Mouse (Mus musculus) stomach, postnatal 0 days (tissue): ENCODE data around the gene Rnf208. TPM values are rescaled to one million over a fixed set of nuclear protein-coding genes. Genes with fewer than 3 reads are reported as not detected.

Experiments
- ATAC-seq: fragments of 200-750 bp; cut with Nextera tagmentation; 2 replicates; pipeline ENCODE4 v1.8.0; 2017; ENCODE audit not compliant: low FRiP score, low TSS enrichment
- DNase-seq: peaks from one replicate; pipeline ENCODE4 v3.0.0-alpha.2; 2016; ENCODE audit warnings: low spot score
- H3K27ac ChIP-seq: fragments of 300-500 bp; sonication (generic); replicated peaks from 2 replicates; pipeline ENCODE4 v1.5.1; 2014; ENCODE audit warnings: mild to moderate bottlenecking, control low read depth
- H3K27me3 ChIP-seq: fragments of 300-500 bp; sonication (generic); 2 replicates; pipeline ENCODE4 v1.6.1; 2014; ENCODE audit warnings: low read length; ENCODE audit not compliant: control insufficient read depth, insufficient read depth
- H3K36me3 ChIP-seq: fragments of 300-500 bp; sonication (generic); 2 replicates; pipeline ENCODE4 v1.6.1; 2014; ENCODE audit warnings: low read length, mixed read lengths; ENCODE audit not compliant: control insufficient read depth, insufficient read depth
- H3K4me1 ChIP-seq: fragments of 300-500 bp; sonication (generic); replicated peaks from 2 replicates; pipeline ENCODE4 v1.6.1; 2014; ENCODE audit warnings: antibody characterized with exemption; ENCODE audit not compliant: control insufficient read depth, insufficient read depth
- H3K4me2 ChIP-seq: fragments of 300-500 bp; sonication (generic); replicated peaks from 2 replicates; pipeline ENCODE4 v1.6.1; 2014; ENCODE audit warnings: low read depth, mild to moderate bottlenecking, control low read depth, moderate library complexity
- H3K4me3 ChIP-seq: fragments of 300-500 bp; sonication (generic); 2 replicates; pipeline ENCODE4 v1.5.1; 2014; ENCODE audit warnings: low read depth, low read length, control low read depth
- H3K9ac ChIP-seq: fragments of 300-500 bp; sonication (generic); 2 replicates; pipeline ENCODE4 v1.6.1; 2014; ENCODE audit warnings: mild to moderate bottlenecking, low read length, control low read depth, mixed read lengths
- H3K9me3 ChIP-seq: fragments of 300-500 bp; sonication (generic); 2 replicates; pipeline ENCODE4 v1.6.1; 2016; ENCODE audit warnings: low read length; ENCODE audit not compliant: control insufficient read depth
- CTCF ChIP-seq: IDR thresholded peaks from 2 replicates; pipeline ENCODE4 v1.5.1; 2016; ENCODE audit warnings: antibody characterized with exemption, low read depth, mild to moderate bottlenecking, moderate library complexity
- EP300 ChIP-seq: optimal IDR thresholded peaks from 2 replicates; pipeline ENCODE3; 2016; ENCODE audit warnings: antibody characterized with exemption
- WGBS: fragments of 180-500 bp; shearing (Covaris S2); extraction: QIAGEN DNeasy Blood & Tissue Kit; methylation state at CpG from one replicate; pipeline ENCODE4 v1.1.7; 2014; 5-methylcytosine and 5-hydroxymethylcytosine counted together
- polyA plus RNA-seq: library from polyadenylated mRNA; unstranded; fragments of >200 nt; fragmentation: Nextera tagmentation; extraction: Ambion mirVana; gene quantifications from 2 replicates; pipeline ENCODE4 v1.2.1, GENCODE M21; 2015

Rnf208 gene
- polyA plus RNA-seq, 1 experiment from 2014 or later, result 26.8 TPM

GRCm38 (mm10) chr2:25293706-25294105 lies 51.7 kb downstream of the Rnf208 start:
- Histone ChIP-seq H3K4me2 (no peak overlapping the region), H3K36me3 (no peaks in the 10 kb centered on the region), H3K4me1 (peaks cover 2% of the 10 kb centered on the region; the same call in 1 of the 2 replicates), H3K9me3 (no peaks in the 10 kb centered on the region), H3K27ac (no peak overlapping the region), H3K9ac (no peak overlapping the region), H3K4me3 (no peak overlapping the region), H3K27me3 (peaks cover 8% of the 10 kb centered on the region; the same call in 1 of the 2 replicates)
- TF ChIP-seq EP300, result no peak
- TF ChIP-seq CTCF, result no peak
- ATAC-seq (no peak), DNase-seq (no peak)
- WGBS, result 69% methylated on average over 9 of the region's 9 CpGs

Other genes with a start within 250 kb of the Rnf208 start
- gene Nsmf, start 187.9 kb upstream of the Rnf208 start, polyA plus RNA-seq, result 23.5 and 30.2 TPM in 2 replicates
- 3.3 TPM in 2 replicates for gene Entpd8, start 162.0 kb upstream of the Rnf208 start, polyA plus RNA-seq
- 4.0 and 4.4 TPM in 2 replicates for gene Noxa1, start 147.1 kb upstream of the Rnf208 start, polyA plus RNA-seq
- gene Nrarp, start 61.5 kb upstream of the Rnf208 start, polyA plus RNA-seq, result 25.3 and 25.6 TPM in 2 replicates
- 13.1 and 13.7 TPM in 2 replicates for gene Tor4a, start 45.4 kb upstream of the Rnf208 start, polyA plus RNA-seq
- 58.6 and 59.1 TPM in 2 replicates for gene Nelfb, start 30.8 kb upstream of the Rnf208 start, polyA plus RNA-seq
- gene Stpg3, start 27.6 kb upstream of the Rnf208 start, polyA plus RNA-seq, result not detected in 2 replicates
- 0.92 TPM in 1 of 2 replicates, not detected in the other for gene Fam166a, start 23.5 kb upstream of the Rnf208 start, polyA plus RNA-seq
- gene Tubb4b, start 17.6 kb upstream of the Rnf208 start, polyA plus RNA-seq, result 475 and 486 TPM in 2 replicates
- gene Slc34a3, start 7.9 kb upstream of the Rnf208 start, polyA plus RNA-seq, result 0.10 and 0.12 TPM in 2 replicates
- 0.51 and 0.91 TPM in 2 replicates for gene Rnf224, start 5.5 kb upstream of the Rnf208 start, polyA plus RNA-seq
- 326 and 355 TPM in 2 replicates for gene Cysrt1, start 197 bp downstream of the Rnf208 start, polyA plus RNA-seq
- 12.8 and 16.6 TPM in 2 replicates for gene AL732309.1, start 4.6 kb downstream of the Rnf208 start, polyA plus RNA-seq
- gene Tmem203, start 13.2 kb downstream of the Rnf208 start, polyA plus RNA-seq, result 38.2 and 39.7 TPM in 2 replicates
- gene Tprn, start 20.4 kb downstream of the Rnf208 start, polyA plus RNA-seq, result 17.4 and 20.3 TPM in 2 replicates
- gene Ssna1, start 30.2 kb downstream of the Rnf208 start, polyA plus RNA-seq, result 149 and 162 TPM in 2 replicates
- 57.5 and 59.6 TPM in 2 replicates for gene Anapc2, start 30.2 kb downstream of the Rnf208 start, polyA plus RNA-seq
- not detected in 2 replicates for gene Tmem210, start 45.9 kb downstream of the Rnf208 start, polyA plus RNA-seq
- 34.9 and 42.1 TPM in 2 replicates for gene Lrrc26, start 47.7 kb downstream of the Rnf208 start, polyA plus RNA-seq
- 1.3 TPM in 2 replicates for gene Grin1, start 76.9 kb downstream of the Rnf208 start, polyA plus RNA-seq
- 29.2 and 29.9 TPM in 2 replicates for gene Man1b1, start 90.1 kb downstream of the Rnf208 start, polyA plus RNA-seq
- 9.5 and 9.9 TPM in 2 replicates for gene Dpp7, start 114.1 kb downstream of the Rnf208 start, polyA plus RNA-seq
- gene Uap1l1, start 123.4 kb downstream of the Rnf208 start, polyA plus RNA-seq, result 33.2 and 36.9 TPM in 2 replicates
- 14.1 and 16.6 TPM in 2 replicates for gene Sapcd2, start 130.1 kb downstream of the Rnf208 start, polyA plus RNA-seq
- 21.2 and 23.3 TPM in 2 replicates for gene Entpd2, start 153.6 kb downstream of the Rnf208 start, polyA plus RNA-seq
- gene Npdc1, start 157.1 kb downstream of the Rnf208 start, polyA plus RNA-seq, result 52.8 and 53.0 TPM in 2 replicates
- gene Fut7, start 181.0 kb downstream of the Rnf208 start, polyA plus RNA-seq, result 0.12 TPM in 1 of 2 replicates, not detected in the other
- gene Abca2, start 186.4 kb downstream of the Rnf208 start, polyA plus RNA-seq, result 1.7 and 2.6 TPM in 2 replicates
- 246 and 272 TPM in 2 replicates for gene Clic3, start 214.6 kb downstream of the Rnf208 start, polyA plus RNA-seq
- gene Paxx, start 218.8 kb downstream of the Rnf208 start, polyA plus RNA-seq, result 51.7 and 59.7 TPM in 2 replicates
- 4.7 and 5.2 TPM in 2 replicates for gene Ptgds, start 227.8 kb downstream of the Rnf208 start, polyA plus RNA-seq